Mouse (Mus musculus): ENCODE measurements around the gene Tbc1d19. TPM values are rescaled to one million over a fixed set of nuclear protein-coding genes. Genes with fewer than 3 reads are reported as not detected.

Gene Tbc1d19
- total RNA-seq, 2 experiments from 2014 or later, result 21.4 to 21.9 TPM

GRCm38 (mm10) chr5:53902757-53903156 lies 93.4 kb downstream of the Tbc1d19 start:
- no peak for DNase-seq

GRCm38 (mm10) chr5:53909201-53909600 lies 99.8 kb downstream of the Tbc1d19 start:
- no peak for DNase-seq

GRCm38 (mm10) chr5:53920416-53920815 lies 111.0 kb downstream of the Tbc1d19 start:
- no peak for DNase-seq

GRCm38 (mm10) chr5:53922149-53922904 lies 112.9 kb downstream of the Tbc1d19 start:
- DNase-seq, result no peak

GRCm38 (mm10) chr5:53924005-53924404 lies 114.6 kb downstream of the Tbc1d19 start:
- DNase-seq, result no peak

GRCm38 (mm10) chr5:53926301-53926855 lies 117.0 kb downstream of the Tbc1d19 start:
- no peak for DNase-seq

GRCm38 (mm10) chr5:53927886-53928285 lies 118.5 kb downstream of the Tbc1d19 start:
- DNase-seq, result no peak

GRCm38 (mm10) chr5:53928537-53928936 lies 119.1 kb downstream of the Tbc1d19 start:
- DNase-seq, result no peak

GRCm38 (mm10) chr5:53929205-53929614 lies 119.8 kb downstream of the Tbc1d19 start:
- DNase-seq, result peak; percentile 42

GRCm38 (mm10) chr5:53929814-53930213 lies 120.4 kb downstream of the Tbc1d19 start:
- DNase-seq, result no peak

- no peak for DNase-seq
These were observed 121.6 kb downstream of the Tbc1d19 start for GRCm38 (mm10) chr5:53931011-53931410.

- DNase-seq, result peak; percentile 84
These were observed 124.2 kb downstream of the Tbc1d19 start for GRCm38 (mm10) chr5:53933628-53934027.

GRCm38 (mm10) chr5:53934040-53934439 lies 124.6 kb downstream of the Tbc1d19 start:
- no peak for DNase-seq

GRCm38 (mm10) chr5:53934826-53935225 lies 125.4 kb downstream of the Tbc1d19 start:
- no peak for DNase-seq

GRCm38 (mm10) chr5:53937187-53937586 lies 127.8 kb downstream of the Tbc1d19 start:
- peak; percentile 62 for DNase-seq

- DNase-seq, result no peak
These were observed 129.6 kb downstream of the Tbc1d19 start for GRCm38 (mm10) chr5:53939026-53939425.

GRCm38 (mm10) chr5:53941322-53942024 lies 132.1 kb downstream of the Tbc1d19 start:
- DNase-seq, result peak; percentile 27

GRCm38 (mm10) chr5:53942332-53942731 lies 132.9 kb downstream of the Tbc1d19 start:
- no peak for DNase-seq

- DNase-seq, result no peak
These were observed 134.0 kb downstream of the Tbc1d19 start for GRCm38 (mm10) chr5:53943321-53943857.

- DNase-seq, result no peak
These were observed 137.3 kb downstream of the Tbc1d19 start for GRCm38 (mm10) chr5:53946747-53947146.

- no peak for DNase-seq
These were observed 138.3 kb downstream of the Tbc1d19 start for GRCm38 (mm10) chr5:53947549-53948183.

GRCm38 (mm10) chr5:53948606-53949266 lies 139.3 kb downstream of the Tbc1d19 start:
- peak; percentile 53 for DNase-seq
